Mouse (Mus musculus) lung, adult 2 months (tissue): ENCODE data around the gene Slc26a3.
A peak's percentile ranks its signal among the peaks of the same experiment; 100 is the strongest.

Experiments used
- CTCF ChIP-seq: fragments of 200-500 bp; IDR thresholded peaks from 2 replicates; pipeline ENCODE4 v1.5.1; 2011; ENCODE audit warnings: mild to moderate bottlenecking, low read length, control low read depth; ENCODE audit not compliant: insufficient read depth
- POLR2A ChIP-seq: fragments of 200-500 bp; IDR thresholded peaks from 2 replicates; pipeline ENCODE4 v1.6.1; 2011; ENCODE audit warnings: low read depth, mild to moderate bottlenecking, control low read depth, low read length, borderline replicate concordance; ENCODE audit errors: extremely low read depth

- TF ChIP-seq CTCF (no peak), POLR2A (peak; percentile 92)
These were observed 108.9 kb downstream of the Slc26a3 start, which contains the start of gene Cbll1 for GRCm38 (mm10) chr12:31499314-31500131.
